Mouse (Mus musculus) midbrain, embryonic 13.5 days (tissue): ENCODE results near the gene Smtnl2. TPM values are rescaled to one million over a fixed set of nuclear protein-coding genes. Genes with fewer than 3 reads are reported as not detected.

Experiments used
- ATAC-seq: fragments of 200-750 bp; cut with Nextera tagmentation; 2 replicates; pipeline ENCODE4 v1.8.0; 2017; ENCODE audit warnings: mild to moderate bottlenecking, moderate TSS enrichment, moderate library complexity
- H3K27ac ChIP-seq: fragments of 300-500 bp; sonication (generic); 2 replicates; pipeline ENCODE4 v1.5.1; 2015; ENCODE audit warnings: inconsistent platforms, mild to moderate bottlenecking, moderate library complexity
- H3K27me3 ChIP-seq: fragments of 300-500 bp; sonication (generic); 2 replicates; pipeline ENCODE4 v1.6.1; 2015; ENCODE audit warnings: mild to moderate bottlenecking, inconsistent platforms
- H3K36me3 ChIP-seq: fragments of 300-500 bp; sonication (generic); 2 replicates; pipeline ENCODE4 v1.6.1; 2015; ENCODE audit warnings: mild to moderate bottlenecking, inconsistent platforms
- H3K4me1 ChIP-seq: fragments of 300-500 bp; sonication (generic); replicated peaks from 2 replicates; pipeline ENCODE4 v1.6.1; 2015; ENCODE audit warnings: inconsistent platforms
- H3K4me2 ChIP-seq: fragments of 300-500 bp; sonication (generic); replicated peaks from 2 replicates; pipeline ENCODE4 v1.6.1; 2015; ENCODE audit warnings: moderate library complexity, mild to moderate bottlenecking, inconsistent platforms
- H3K4me3 ChIP-seq: fragments of 300-500 bp; sonication (generic); replicated peaks from 2 replicates; pipeline ENCODE4 v1.5.1; 2015; ENCODE audit warnings: mild to moderate bottlenecking, inconsistent platforms
- H3K9ac ChIP-seq: fragments of 300-500 bp; sonication (generic); replicated peaks from 2 replicates; pipeline ENCODE4 v1.6.1; 2015; ENCODE audit warnings: mild to moderate bottlenecking, inconsistent platforms
- H3K9me3 ChIP-seq: fragments of 300-500 bp; sonication (generic); 2 replicates; pipeline ENCODE4 v1.6.1; 2016; ENCODE audit warnings: mild to moderate bottlenecking, inconsistent platforms
- WGBS: fragments of 180-500 bp; shearing (Covaris S2); methylation state at CpG from one replicate; pipeline ENCODE4 v1.1.7; 2015; 5-methylcytosine and 5-hydroxymethylcytosine counted together
- polyA plus RNA-seq: library from polyadenylated mRNA; unstranded; fragments of >200 nt; fragmentation: Nextera tagmentation; extraction: Ambion mirVana; gene quantifications from 2 replicates; pipeline ENCODE4 v1.2.1, GENCODE M21; 2015

Smtnl2 gene
- polyA plus RNA-seq, 1 experiment from 2014 or later, result 3.2 TPM

DNA sequence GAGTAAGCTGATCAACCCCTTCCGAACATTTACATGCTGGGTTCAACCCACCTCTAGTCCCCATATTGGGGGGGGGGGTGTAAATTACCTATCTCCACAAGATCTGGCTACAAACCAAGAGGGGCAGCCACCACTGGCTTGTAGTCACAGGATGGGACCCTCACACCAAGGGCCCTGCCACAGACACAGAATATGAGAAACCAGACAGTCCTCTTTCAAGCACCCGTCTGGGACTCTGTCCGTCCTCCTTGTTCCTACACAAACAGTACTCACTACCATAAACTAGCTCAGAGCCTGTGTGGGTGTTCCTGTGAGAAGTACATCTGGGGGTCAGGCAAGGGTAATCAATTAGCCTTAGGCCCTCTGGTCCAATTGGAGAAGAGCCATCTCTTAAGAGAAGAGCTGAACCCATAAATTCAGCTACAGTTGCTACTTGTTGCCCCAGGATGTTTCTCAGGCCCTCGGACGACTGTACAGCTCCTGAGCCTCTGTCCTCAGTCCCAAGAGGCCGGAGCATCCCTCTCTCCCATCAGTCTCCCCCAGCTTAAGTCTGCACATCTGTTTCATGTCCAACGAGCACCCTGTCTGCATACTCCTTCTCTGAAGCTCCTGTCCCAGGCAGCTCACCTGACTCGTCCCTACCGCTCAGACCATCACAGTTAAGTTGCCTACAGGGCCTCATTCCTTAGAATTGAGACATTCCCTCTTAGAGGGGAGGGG lies 2.9 kb downstream of the Smtnl2 start:
- 68% methylated on average over 9 of the region's 9 CpGs for WGBS
- peaks cover 54% of the 10 kb centered on the region for H3K27me3 ChIP-seq
- no peak for ATAC-seq

GRCm38 (mm10) chr11:72407574-72407973 lies 3.9 kb downstream of the Smtnl2 start:
- H3K27ac ChIP-seq, result no peak overlapping the region
- no peak overlapping the region for H3K9ac ChIP-seq
- 23% methylated on average over 7 of the region's 7 CpGs for WGBS
- no peak for ATAC-seq
- no peak overlapping the region for H3K4me2 ChIP-seq
- no peaks in the 10 kb centered on the region for H3K36me3 ChIP-seq
- no peaks in the 10 kb centered on the region for H3K9me3 ChIP-seq
- peaks cover 17% of the 10 kb centered on the region for H3K4me1 ChIP-seq
- no peak overlapping the region for H3K4me3 ChIP-seq
- peaks cover 46% of the 10 kb centered on the region for H3K27me3 ChIP-seq

More for the DNA sequence above, 2.9 kb downstream of the Smtnl2 start:
- no peak overlapping the region for H3K4me2 ChIP-seq
- no peaks in the 10 kb centered on the region for H3K9me3 ChIP-seq
- peaks cover 17% of the 10 kb centered on the region for H3K4me1 ChIP-seq
- no peak overlapping the region for H3K4me3 ChIP-seq
- no peak overlapping the region for H3K9ac ChIP-seq
- H3K36me3 ChIP-seq, result no peaks in the 10 kb centered on the region
- H3K27ac ChIP-seq, result no peak overlapping the region

DNA sequence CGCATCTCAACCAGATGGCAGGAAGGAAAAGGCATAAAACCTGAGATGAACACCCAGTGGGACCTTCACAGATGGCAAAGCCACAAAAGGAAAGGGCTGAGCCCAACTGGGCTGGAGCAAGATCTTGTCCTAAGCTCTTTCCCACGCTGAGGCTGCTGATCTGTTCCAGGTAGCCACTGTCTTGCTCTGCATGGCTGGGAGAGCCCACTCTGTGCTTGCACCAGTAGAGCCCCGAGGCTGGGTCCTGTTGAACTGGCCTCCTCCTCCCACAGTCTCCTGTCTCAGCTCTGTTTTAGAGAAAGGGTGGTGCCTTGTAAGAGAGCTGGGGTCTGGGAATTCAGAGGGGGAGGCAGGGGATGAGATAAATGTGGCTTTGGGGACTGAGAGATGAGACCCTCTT lies 4.4 kb downstream of the Smtnl2 start:
- Histone ChIP-seq H3K27ac (no peak overlapping the region), H3K36me3 (no peaks in the 10 kb centered on the region), H3K4me3 (no peak overlapping the region), H3K9me3 (no peaks in the 10 kb centered on the region), H3K9ac (no peak overlapping the region), H3K4me1 (peaks cover 17% of the 10 kb centered on the region), H3K27me3 (peaks cover 41% of the 10 kb centered on the region), H3K4me2 (no peak overlapping the region)
- no peak for ATAC-seq
- 12% methylated on average over 3 of the region's 3 CpGs for WGBS

GRCm38 (mm10) chr11:72406079-72406675 lies 5.3 kb downstream of the Smtnl2 start:
- Histone ChIP-seq H3K4me3 (no peak overlapping the region), H3K4me1 (peaks cover 9% of the 10 kb centered on the region), H3K36me3 (no peaks in the 10 kb centered on the region), H3K9me3 (no peaks in the 10 kb centered on the region), H3K27me3 (peaks cover 32% of the 10 kb centered on the region), H3K4me2 (no peak overlapping the region), H3K9ac (no peak overlapping the region), H3K27ac (no peak overlapping the region)
- no peak for ATAC-seq
- 55% methylated on average over 8 of the region's 8 CpGs for WGBS

DNA sequence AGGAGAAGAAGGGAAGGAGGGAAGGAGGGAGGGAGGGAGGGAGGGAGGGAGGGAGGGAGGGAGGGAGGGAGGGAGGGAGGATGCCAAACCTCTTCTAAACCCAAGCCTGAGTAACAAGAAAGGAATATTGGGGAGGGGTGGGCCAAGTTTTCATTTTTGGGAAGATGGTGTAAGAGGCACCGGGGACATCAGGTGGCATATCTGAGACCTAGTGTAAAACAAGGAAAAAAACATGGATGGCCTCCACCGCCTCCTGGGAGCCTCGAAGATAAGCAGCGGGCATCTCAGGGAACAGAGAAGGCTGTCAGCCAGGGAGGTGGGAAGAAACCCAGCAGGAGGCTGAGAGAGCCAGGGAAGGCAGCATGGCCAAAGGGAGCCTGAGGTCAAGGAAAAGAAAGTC lies 6.0 kb downstream of the Smtnl2 start:
- H3K27me3 ChIP-seq, result peaks cover 26% of the 10 kb centered on the region
- H3K4me1 ChIP-seq, result peaks cover 2% of the 10 kb centered on the region
- no peaks in the 10 kb centered on the region for H3K9me3 ChIP-seq
- H3K27ac ChIP-seq, result no peak overlapping the region
- ATAC-seq, result no peak
- H3K4me2 ChIP-seq, result no peak overlapping the region
- no peaks in the 10 kb centered on the region for H3K36me3 ChIP-seq
- 67% methylated on average over 4 of the region's 4 CpGs for WGBS
- H3K9ac ChIP-seq, result no peak overlapping the region
- H3K4me3 ChIP-seq, result no peak overlapping the region

DNA sequence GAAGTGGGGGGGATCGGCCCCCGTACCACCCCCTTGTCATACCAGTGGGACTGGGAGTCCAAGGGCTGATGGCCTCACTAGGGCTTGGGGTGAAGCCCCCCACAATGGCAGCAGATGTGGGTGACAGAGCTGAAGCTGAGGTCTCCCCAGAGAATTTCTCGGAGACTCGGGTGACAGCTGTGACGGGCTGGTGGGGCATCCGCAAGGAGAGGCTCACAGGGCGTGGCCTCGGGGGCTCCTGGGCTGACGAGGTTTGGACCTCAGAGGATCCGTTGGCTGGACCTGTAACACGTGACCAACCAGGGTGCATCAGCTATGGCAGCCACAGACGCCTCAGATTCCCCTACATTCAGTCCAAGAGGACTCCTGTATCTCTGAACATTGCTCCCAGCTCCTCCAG lies 8.5 kb downstream of the Smtnl2 start:
- ATAC-seq, result no peak
- WGBS, result 80% methylated on average over 12 of the region's 12 CpGs
- H3K4me2 ChIP-seq, result no peak overlapping the region
- no peak overlapping the region for H3K9ac ChIP-seq
- no peaks in the 10 kb centered on the region for H3K36me3 ChIP-seq
- H3K27me3 ChIP-seq, result peaks cover 2% of the 10 kb centered on the region; the same call in 1 of the 2 replicates
- H3K9me3 ChIP-seq, result no peaks in the 10 kb centered on the region
- no peak overlapping the region for H3K27ac ChIP-seq
- no peaks in the 10 kb centered on the region for H3K4me1 ChIP-seq
- no peak overlapping the region for H3K4me3 ChIP-seq

DNA sequence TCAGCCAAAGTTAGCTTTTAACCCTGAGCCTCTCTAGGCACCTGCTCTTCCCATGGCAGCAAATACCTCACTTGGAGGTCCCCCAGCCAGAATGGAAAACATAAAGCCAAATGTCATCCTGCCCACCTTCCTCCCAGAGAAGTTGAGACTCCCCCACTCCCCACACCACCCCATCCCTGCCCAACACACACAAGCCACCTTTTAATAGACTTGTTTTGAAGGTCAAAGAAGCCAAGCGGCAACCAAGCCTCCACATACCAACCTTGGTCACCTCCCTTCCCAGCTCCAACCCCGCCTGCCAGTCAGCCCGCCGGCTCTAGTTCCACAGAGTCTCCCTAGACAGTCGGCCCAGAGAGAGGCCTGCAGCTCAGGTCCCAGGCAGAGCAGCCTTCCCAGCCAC lies 9.5 kb downstream of the Smtnl2 start:
- no peak overlapping the region for H3K27ac ChIP-seq
- no peak overlapping the region for H3K9ac ChIP-seq
- no peaks in the 10 kb centered on the region for H3K9me3 ChIP-seq
- no peaks in the 10 kb centered on the region for H3K4me1 ChIP-seq
- H3K4me2 ChIP-seq, result no peak overlapping the region
- ATAC-seq, result no peak
- H3K4me3 ChIP-seq, result no peak overlapping the region
- WGBS, result 84% methylated on average over 5 of the region's 5 CpGs
- no peaks in the 10 kb centered on the region for H3K36me3 ChIP-seq
- no peaks in the 10 kb centered on the region for H3K27me3 ChIP-seq

DNA sequence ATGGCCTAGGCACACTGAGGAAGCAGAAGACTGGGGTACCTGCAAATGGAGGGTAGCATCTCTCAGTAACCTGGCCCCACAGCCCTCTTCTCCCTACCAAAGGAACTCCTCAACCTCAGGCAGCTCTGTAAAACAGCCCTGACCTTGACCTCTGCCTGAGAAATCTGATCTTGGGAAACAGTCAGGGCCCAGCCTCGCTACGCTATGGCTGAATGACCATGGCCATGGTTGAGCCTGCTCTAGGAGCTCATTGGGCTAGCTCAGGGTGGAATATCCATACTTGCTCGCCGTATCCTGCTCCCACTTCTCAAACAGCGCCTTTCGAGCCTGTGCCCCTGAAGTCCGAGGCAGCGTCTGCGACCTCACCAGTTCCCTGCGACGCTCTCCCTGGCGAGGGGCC lies 10.4 kb downstream of the Smtnl2 start:
- ATAC-seq, result no peak
- no peak overlapping the region for H3K9ac ChIP-seq
- H3K4me2 ChIP-seq, result no peak overlapping the region
- H3K27me3 ChIP-seq, result no peaks in the 10 kb centered on the region
- no peak overlapping the region for H3K27ac ChIP-seq
- no peaks in the 10 kb centered on the region for H3K9me3 ChIP-seq
- no peaks in the 10 kb centered on the region for H3K36me3 ChIP-seq
- no peak overlapping the region for H3K4me3 ChIP-seq
- no peaks in the 10 kb centered on the region for H3K4me1 ChIP-seq
- WGBS, result 87% methylated on average over 12 of the region's 12 CpGs

DNA sequence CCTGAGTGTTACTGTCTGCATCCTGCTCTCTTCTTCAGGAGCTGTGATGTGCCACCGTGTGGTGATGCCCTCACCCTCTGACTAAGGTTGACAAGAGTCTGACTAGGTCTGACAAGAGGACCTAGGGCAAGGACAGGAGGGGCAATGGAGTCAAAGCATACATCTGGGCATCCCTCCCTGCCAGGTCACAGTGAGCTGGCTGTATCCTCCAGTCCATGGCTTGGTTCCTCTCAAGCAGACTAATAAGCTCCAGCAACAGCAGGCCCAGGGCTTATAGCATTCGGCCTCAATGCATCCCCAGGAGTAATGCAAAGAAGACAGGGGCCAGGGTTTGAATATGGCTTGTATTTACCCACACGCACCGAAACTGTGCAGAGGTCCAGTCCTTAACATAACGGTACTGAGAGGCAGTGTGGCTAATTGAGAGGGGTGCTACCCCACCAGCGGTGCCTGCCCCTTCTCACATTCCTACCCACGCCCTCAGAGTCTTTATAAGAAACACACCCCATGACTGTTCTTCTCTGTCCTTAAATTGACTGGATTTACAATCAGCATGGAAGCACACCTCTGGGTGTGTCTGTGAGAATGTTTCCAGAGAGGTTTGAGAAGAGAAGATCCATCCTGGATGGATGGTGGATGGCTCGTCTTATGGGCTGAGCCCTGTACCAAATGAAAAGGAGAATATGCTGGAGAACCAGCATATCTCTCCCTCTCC lies 13.5 kb downstream of the Smtnl2 start:
- no peak overlapping the region for H3K4me2 ChIP-seq
- no peaks in the 10 kb centered on the region for H3K27me3 ChIP-seq
- no peak overlapping the region for H3K27ac ChIP-seq
- no peak overlapping the region for H3K4me3 ChIP-seq
- no peak overlapping the region for H3K9ac ChIP-seq
- 87% methylated on average over 8 of the region's 8 CpGs for WGBS
- ATAC-seq, result no peak
- H3K36me3 ChIP-seq, result no peaks in the 10 kb centered on the region
- H3K4me1 ChIP-seq, result 0 out of 2 replicates have a peak, but pooled peaks cover 3% of the 10 kb centered on the region
- H3K9me3 ChIP-seq, result no peaks in the 10 kb centered on the region

DNA sequence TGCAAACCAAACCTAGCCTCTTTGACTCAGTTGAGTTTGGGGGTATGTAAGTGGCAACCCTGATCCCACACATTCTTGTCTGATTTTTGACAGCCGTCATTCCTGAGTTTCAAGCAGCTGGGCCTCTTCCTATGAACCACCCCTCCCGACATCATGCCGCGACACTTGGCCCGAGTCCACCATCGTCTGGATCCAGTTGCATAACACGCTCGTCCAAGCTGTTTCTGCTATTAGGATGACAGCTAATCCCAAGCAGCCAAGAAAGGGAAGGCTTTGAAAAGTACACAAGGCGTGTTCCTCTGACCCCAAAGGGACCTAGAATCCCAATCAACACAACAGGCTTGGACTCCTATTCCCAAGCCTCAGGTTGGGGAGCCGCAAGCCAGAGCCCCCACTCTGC lies 14.4 kb downstream of the Smtnl2 start:
- H3K4me2 ChIP-seq, result no peak overlapping the region
- H3K4me3 ChIP-seq, result no peak overlapping the region
- no peaks in the 10 kb centered on the region for H3K27me3 ChIP-seq
- H3K9ac ChIP-seq, result no peak overlapping the region
- H3K9me3 ChIP-seq, result no peaks in the 10 kb centered on the region
- H3K36me3 ChIP-seq, result no peaks in the 10 kb centered on the region
- 0 out of 2 replicates have a peak, but pooled peaks cover 3% of the 10 kb centered on the region for H3K4me1 ChIP-seq
- no peak overlapping the region for H3K27ac ChIP-seq
- ATAC-seq, result no peak
- 86% methylated on average over 10 of the region's 10 CpGs for WGBS

DNA sequence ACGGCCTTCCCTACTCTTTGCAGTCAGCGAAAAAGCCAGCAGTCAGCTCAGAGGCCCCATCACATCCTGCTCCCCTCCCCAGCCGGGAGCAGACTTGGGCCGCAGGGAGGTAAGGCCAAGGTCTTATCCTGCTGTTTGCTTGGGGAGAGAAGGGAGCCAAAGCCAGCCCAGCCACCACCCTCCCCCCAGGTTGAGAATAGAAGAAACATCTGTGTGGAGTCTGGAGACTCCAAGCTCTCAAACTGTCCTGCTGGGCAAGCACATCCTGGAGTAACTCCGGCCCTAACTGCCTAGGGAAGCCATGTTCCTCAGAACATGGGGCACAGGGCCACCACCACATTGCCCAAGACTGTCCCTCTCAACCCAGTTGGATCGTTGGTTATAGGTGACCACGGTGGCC lies 14.9 kb downstream of the Smtnl2 start:
- H3K9me3 ChIP-seq, result no peaks in the 10 kb centered on the region
- no peak overlapping the region for H3K9ac ChIP-seq
- H3K27ac ChIP-seq, result no peak overlapping the region
- H3K4me2 ChIP-seq, result no peak overlapping the region
- no peaks in the 10 kb centered on the region for H3K27me3 ChIP-seq
- H3K36me3 ChIP-seq, result no peaks in the 10 kb centered on the region
- H3K4me1 ChIP-seq, result 0 out of 2 replicates have a peak, but pooled peaks cover 3% of the 10 kb centered on the region
- no peak overlapping the region for H3K4me3 ChIP-seq
- 92% methylated on average over 7 of the region's 7 CpGs for WGBS
- ATAC-seq, result no peak

DNA sequence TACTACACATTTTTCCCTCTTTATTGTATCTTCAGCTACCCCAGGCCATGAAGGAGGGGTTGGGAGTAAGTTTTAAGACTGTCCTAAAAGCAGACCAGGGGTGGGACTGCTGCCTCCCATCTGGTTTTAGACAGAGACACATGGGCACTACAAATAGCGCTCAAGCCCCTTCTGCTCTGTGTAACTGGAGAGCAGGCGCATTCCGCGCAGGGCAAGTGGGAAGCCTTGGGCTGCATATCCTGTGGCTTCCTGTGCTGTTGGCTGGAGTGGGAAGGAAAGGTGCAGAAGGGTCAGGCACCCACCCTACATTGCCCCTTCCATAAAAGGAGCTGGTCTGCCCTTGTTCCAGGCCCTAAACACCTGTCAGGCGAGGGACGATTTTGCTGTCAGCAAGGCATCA lies 15.9 kb downstream of the Smtnl2 start:
- Histone ChIP-seq H3K4me2 (no peak overlapping the region), H3K36me3 (no peaks in the 10 kb centered on the region), H3K4me3 (no peak overlapping the region), H3K4me1 (0 out of 2 replicates have a peak, but pooled peaks cover 3% of the 10 kb centered on the region), H3K9me3 (no peaks in the 10 kb centered on the region), H3K27ac (no peak overlapping the region), H3K27me3 (no peaks in the 10 kb centered on the region), H3K9ac (no peak overlapping the region)
- ATAC-seq, result no peak
- WGBS, result 91% methylated on average over 6 of the region's 6 CpGs
